In the genomic region with DNA sequence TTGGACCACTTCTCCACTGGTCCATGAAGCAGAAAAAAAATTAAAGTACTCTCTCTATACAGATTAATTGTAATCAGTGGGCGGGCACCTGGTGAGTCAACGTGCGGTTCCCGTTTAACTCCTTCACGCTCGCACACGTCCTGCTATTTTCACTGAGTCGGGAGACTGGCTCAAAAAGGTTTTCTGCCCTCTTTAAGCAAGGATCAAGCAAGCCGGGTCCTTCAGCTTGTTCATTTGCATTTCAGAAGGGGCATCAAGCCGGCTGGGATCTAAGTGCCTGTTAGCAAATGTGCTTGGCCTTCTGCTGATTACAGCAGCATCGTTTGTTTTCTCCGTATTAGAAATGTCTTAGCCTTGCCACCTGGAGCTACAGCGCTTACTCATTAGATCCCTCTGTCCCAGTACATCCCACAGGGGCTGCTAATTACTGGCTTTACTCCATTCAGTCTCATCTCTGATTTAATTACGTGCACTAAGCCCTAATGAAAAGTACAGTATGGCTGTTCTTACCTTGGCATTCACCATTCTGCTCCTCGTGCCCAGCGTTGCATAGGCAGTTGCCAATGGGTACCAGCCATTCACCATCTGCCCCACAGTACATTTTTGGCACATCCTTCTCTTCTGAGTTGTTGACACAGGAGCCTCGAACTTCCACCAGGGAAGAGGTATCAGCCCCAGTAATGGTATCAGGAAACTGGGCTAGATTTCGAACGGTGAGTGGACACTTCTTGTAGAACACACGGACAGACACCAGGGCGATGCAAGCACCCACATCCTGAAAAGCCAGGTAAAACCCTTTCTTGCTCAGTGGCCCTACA, we compare ENCODE assay signal across 10 mouse cellular contexts. TPM values are rescaled to one million over a fixed set of nuclear protein-coding genes. Genes with fewer than 3 reads are reported as not detected.
DNase-seq lines count a peak whose midpoint lies in the region; ATAC-seq and TF ChIP-seq lines count a peak whose summit lies in the region.
"Had no signal": no experiment of that assay in that cellular context is flagged by ENCODE, and none has a peak within 500 bp of the region (broad histone marks: within the 10 kb centered on the region; RNA-seq: fewer than 3 reads in every experiment).

No protein-coding gene starts in this region.

- ATAC-seq in kidney, embryonic 16.5 days (ENCODE audit: low FRiP score, low TSS enrichment) = peak; percentile 43; the same call in 1 of the 2 replicates
- no peak for ATAC-seq in embryonic facial prominence, embryonic 11.5 days (replicated peaks; ENCODE audit: insufficient number of reproducible peaks, low FRiP score, low TSS enrichment, low read depth)
- ATAC-seq in hindbrain, embryonic 15.5 days (ENCODE audit: low FRiP score, low read depth) = peak; percentile 72; the same call in 1 of the 2 replicates
- no peak for ATAC-seq in midbrain, postnatal 0 days (ENCODE audit: low FRiP score)

- no peaks in the 10 kb centered on the region for H3K27me3 ChIP-seq in kidney, embryonic 16.5 days (ENCODE audit: insufficient read depth, low read length)
- H3K27me3 ChIP-seq in embryonic facial prominence, embryonic 11.5 days (ENCODE audit: control insufficient read depth, insufficient read depth, low read length) = no peaks in the 10 kb centered on the region
- H3K27me3 ChIP-seq in hindbrain, embryonic 15.5 days = no peaks in the 10 kb centered on the region
- H3K27me3 ChIP-seq in midbrain, postnatal 0 days (ENCODE audit: insufficient read depth, low read length) = no peaks in the 10 kb centered on the region

- WGBS in kidney, embryonic 16.5 days = 56% methylated on average over 21 of the region's 21 CpGs
- WGBS in embryonic facial prominence, embryonic 11.5 days = 46% methylated on average over 21 of the region's 21 CpGs
- WGBS in hindbrain, embryonic 15.5 days = 29% methylated on average over 21 of the region's 21 CpGs
- WGBS in midbrain, postnatal 0 days = 33% methylated on average over 21 of the region's 21 CpGs

- no peak overlapping the region for H3K9ac ChIP-seq in kidney, embryonic 16.5 days (replicated peaks; ENCODE audit: low read length)
- H3K9ac ChIP-seq in embryonic facial prominence, embryonic 11.5 days (replicated peaks; ENCODE audit: low read length) = no peak overlapping the region
- H3K9ac ChIP-seq in hindbrain, embryonic 15.5 days = peak overlapping the region; percentile 31
- no peak overlapping the region for H3K9ac ChIP-seq in midbrain, postnatal 0 days (replicated peaks; ENCODE audit: low read length, poor library complexity, severe bottlenecking)

- peaks cover 13% of the 10 kb centered on the region; the same call in 1 of the 2 replicates for H3K36me3 ChIP-seq in kidney, embryonic 16.5 days (ENCODE audit: insufficient read depth, low read length)
- no peaks in the 10 kb centered on the region for H3K36me3 ChIP-seq in embryonic facial prominence, embryonic 11.5 days (replicated peaks; ENCODE audit: control insufficient read depth, insufficient read depth, low read depth, low read length)
- no peaks in the 10 kb centered on the region for H3K36me3 ChIP-seq in hindbrain, embryonic 15.5 days
- H3K36me3 ChIP-seq in midbrain, postnatal 0 days (ENCODE audit: insufficient read depth, low read length) = no peaks in the 10 kb centered on the region
- H3K36me3 ChIP-seq: G1E had no signal

- peaks cover 37% of the 10 kb centered on the region for H3K4me1 ChIP-seq in kidney, embryonic 16.5 days (ENCODE audit: insufficient read depth, low read length)
- peaks cover 3% of the 10 kb centered on the region; the same call in 1 of the 2 replicates for H3K4me1 ChIP-seq in embryonic facial prominence, embryonic 11.5 days (ENCODE audit: control insufficient read depth, insufficient read depth, low read length)
- H3K4me1 ChIP-seq in hindbrain, embryonic 15.5 days (replicated peaks) = peaks cover 72% of the 10 kb centered on the region
- H3K4me1 ChIP-seq in midbrain, postnatal 0 days (ENCODE audit: insufficient read depth, low read length) = no peaks in the 10 kb centered on the region

- DNase-seq in kidney, postnatal 25 days = no peak
- DNase-seq in embryonic facial prominence, embryonic 11.5 days (ENCODE audit: low spot score) = peak; percentile 27
- peak; percentile 69 for DNase-seq in midbrain, postnatal 0 days (ENCODE audit: low spot score)
- DNase-seq in spleen, postnatal 36 days (ENCODE audit: low spot score in 2 of 2) = no peak
- DNase-seq in right cerebral cortex, postnatal 14 days = no peak
- no peak for DNase-seq in kidney, postnatal 10 days
- DNase-seq: right cerebral cortex, adult 18-20 months had no signal

- H3K27ac ChIP-seq in kidney, embryonic 16.5 days (ENCODE audit: low read length) = no peak overlapping the region
- H3K27ac ChIP-seq in embryonic facial prominence, embryonic 11.5 days (replicated peaks; ENCODE audit: low read depth, low read length) = no peak overlapping the region
- peak overlapping the region; percentile 44 for H3K27ac ChIP-seq in hindbrain, embryonic 15.5 days (replicated peaks)
- H3K27ac ChIP-seq in midbrain, postnatal 0 days (ENCODE audit: low read depth, low read length) = no peak overlapping the region

- H3K9me3 ChIP-seq in kidney, embryonic 16.5 days (ENCODE audit: low read length) = no peaks in the 10 kb centered on the region
- H3K9me3 ChIP-seq in embryonic facial prominence, embryonic 11.5 days (replicated peaks; ENCODE audit: control insufficient read depth, low read length) = no peaks in the 10 kb centered on the region
- no peaks in the 10 kb centered on the region for H3K9me3 ChIP-seq in hindbrain, embryonic 15.5 days
- no peaks in the 10 kb centered on the region for H3K9me3 ChIP-seq in midbrain, postnatal 0 days (ENCODE audit: low read length)

- no peak for TF ChIP-seq CTCF in midbrain, postnatal 0 days (IDR thresholded peaks at IDR 0.05)

- peak overlapping the region; percentile 9; the same call in 1 of the 2 replicates for H3K4me3 ChIP-seq in kidney, embryonic 16.5 days (ENCODE audit: low read length)
- H3K4me3 ChIP-seq in embryonic facial prominence, embryonic 11.5 days (ENCODE audit: low read depth, low read length) = no peak overlapping the region; the same call in 1 of the 2 replicates
- H3K4me3 ChIP-seq in hindbrain, embryonic 15.5 days = peak overlapping the region; percentile 33
- peak overlapping the region; percentile 25 for H3K4me3 ChIP-seq in midbrain, postnatal 0 days (ENCODE audit: low read depth, low read length)

- peak overlapping the region; percentile 8 for H3K4me2 ChIP-seq in kidney, embryonic 16.5 days (replicated peaks; ENCODE audit: low read depth, low read length)
- H3K4me2 ChIP-seq in embryonic facial prominence, embryonic 11.5 days (ENCODE audit: low read depth, low read length) = peak overlapping the region; percentile 14; the same call in 1 of the 2 replicates
- peak overlapping the region; percentile 58 for H3K4me2 ChIP-seq in hindbrain, embryonic 15.5 days
- peak overlapping the region; percentile 49 for H3K4me2 ChIP-seq in midbrain, postnatal 0 days (ENCODE audit: low read depth, low read length, poor library complexity, severe bottlenecking)

RNA-seq across cellular contexts. Expression of a gene that starts 8.6 kb away (rescaled TPM):
- 17.0 and 19.6 TPM in 2 replicates for polyA plus RNA-seq in kidney, embryonic 16.5 days (2015; fragmentation: Nextera tagmentation; extraction: Ambion mirVana)
- 28.8 and 30.4 TPM in 2 replicates for polyA plus RNA-seq in embryonic facial prominence, embryonic 11.5 days (2014; fragmentation: Nextera tagmentation; extraction: Ambion mirVana)
- 37.9 and 49.8 TPM in 2 replicates for polyA plus RNA-seq in hindbrain, embryonic 15.5 days (2015; fragmentation: Nextera tagmentation; extraction: Ambion mirVana)
- total RNA-seq in midbrain, postnatal 0 days (2014; rRNA removed) = 66.6 and 68.8 TPM in 2 replicates
- polyA plus RNA-seq in midbrain, postnatal 0 days (2015; fragmentation: Nextera tagmentation; extraction: Ambion mirVana) = 23.3 and 26.6 TPM in 2 replicates
- polyA plus RNA-seq: G1E had no signal

Comparison
In these comparisons a context has a peak if more than half of its experiments do, and no peak if none do; other contexts are left out.
1. ATAC-seq: peak in kidney, embryonic 16.5 days (single experiment) and hindbrain, embryonic 15.5 days (single experiment); none in embryonic facial prominence, embryonic 11.5 days (single experiment) and midbrain, postnatal 0 days (single experiment).
2. H3K4me2 ChIP-seq: peak in every context shown above with its lines; median percentile 58 in hindbrain, embryonic 15.5 days; 49 in midbrain, postnatal 0 days; 14 in embryonic facial prominence, embryonic 11.5 days; 8 in kidney, embryonic 16.5 days.
3. DNase-seq: peak in embryonic facial prominence, embryonic 11.5 days (single experiment) and midbrain, postnatal 0 days (single experiment); none in kidney, postnatal 25 days (0 of 2), spleen, postnatal 36 days (0 of 2), right cerebral cortex, postnatal 14 days (single experiment) and kidney, postnatal 10 days (single experiment).